Mouse (Mus musculus): ENCODE results near the gene Slc52a3.

The Slc52a3 gene

DNA sequence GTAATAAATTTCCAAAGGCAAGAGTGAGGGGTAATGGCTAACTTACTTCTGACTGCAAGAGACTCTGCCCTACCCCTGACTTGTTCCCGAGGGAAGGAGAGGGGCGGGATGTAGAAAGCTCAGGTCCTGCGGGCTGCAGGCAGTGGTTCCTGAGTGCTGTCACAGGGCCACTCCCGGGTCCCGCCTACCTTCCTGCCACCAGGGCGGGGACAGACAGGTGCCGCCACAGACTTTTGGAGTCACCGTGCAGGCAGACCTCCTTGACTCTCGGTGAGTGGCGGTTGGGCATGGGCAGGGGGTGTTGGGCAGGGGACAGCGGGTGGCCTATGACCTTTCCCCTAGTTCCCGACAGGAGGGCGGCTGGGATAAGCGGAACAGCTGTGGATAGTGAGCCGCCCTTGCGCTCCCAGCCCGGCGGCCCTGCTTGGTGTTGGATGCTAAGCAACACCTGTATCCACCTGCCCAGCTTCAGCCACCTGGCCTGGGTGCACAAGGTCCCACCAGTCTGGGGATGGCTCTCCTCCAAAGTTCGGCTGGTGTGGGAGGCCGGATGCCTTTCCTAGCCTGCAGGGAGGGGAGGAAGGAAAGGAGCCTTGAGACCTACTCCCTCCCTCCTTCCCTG, 3.5 kb downstream of the Slc52a3 start:
- no peak for DNase-seq (ENCODE audit: low spot score)

GRCm38 (mm10) chr2:152000291-152000679, 4.0 kb downstream of the Slc52a3 start:
- DNase-seq (ENCODE audit: low spot score) = no peak

DNA sequence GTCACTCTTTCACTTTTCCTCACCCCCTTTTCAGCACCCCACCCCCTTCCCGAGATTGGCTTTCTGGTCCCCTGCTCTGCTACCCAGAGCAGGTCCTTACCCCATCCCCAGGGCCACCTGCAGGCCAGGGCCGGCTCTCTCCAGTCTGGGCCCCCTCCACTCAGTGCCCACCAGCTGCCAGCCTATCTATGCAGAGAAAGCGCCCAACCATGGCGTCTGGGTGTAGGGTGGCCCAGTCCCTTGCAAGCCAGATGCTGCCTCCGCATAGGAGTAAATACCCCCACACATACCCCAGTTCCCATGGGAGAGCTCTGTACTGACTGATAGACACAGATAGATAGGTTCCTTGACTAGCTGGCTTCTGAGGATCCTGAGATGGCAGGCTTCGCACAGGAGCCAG, 4.4 kb downstream of the Slc52a3 start:
- DNase-seq (ENCODE audit: low spot score) = no peak

DNA sequence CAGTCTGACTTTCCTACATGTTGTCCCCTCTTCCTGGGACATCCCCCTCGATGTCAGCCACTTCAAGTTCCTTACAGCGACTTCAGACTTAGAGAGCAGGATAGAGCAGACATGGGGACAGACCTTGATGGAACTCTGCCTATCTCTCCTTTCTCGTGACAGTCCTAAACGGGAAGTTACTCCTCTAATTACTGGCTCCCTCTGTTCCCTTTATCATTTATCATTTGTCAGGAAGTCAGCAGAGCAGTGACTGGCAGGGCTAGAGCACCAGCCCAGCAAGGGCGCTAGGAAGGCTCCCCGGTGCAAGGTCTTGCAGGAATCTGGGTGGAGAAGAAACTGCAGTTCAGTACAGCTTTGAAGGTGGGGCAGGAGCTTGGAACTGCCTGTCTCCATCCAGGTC, 6.2 kb downstream of the Slc52a3 start:
- no peak for DNase-seq (ENCODE audit: low spot score)

GRCm38 (mm10) chr2:152007783-152008182, 11.5 kb downstream of the Slc52a3 start:
- no peak for DNase-seq (ENCODE audit: low spot score)

DNA sequence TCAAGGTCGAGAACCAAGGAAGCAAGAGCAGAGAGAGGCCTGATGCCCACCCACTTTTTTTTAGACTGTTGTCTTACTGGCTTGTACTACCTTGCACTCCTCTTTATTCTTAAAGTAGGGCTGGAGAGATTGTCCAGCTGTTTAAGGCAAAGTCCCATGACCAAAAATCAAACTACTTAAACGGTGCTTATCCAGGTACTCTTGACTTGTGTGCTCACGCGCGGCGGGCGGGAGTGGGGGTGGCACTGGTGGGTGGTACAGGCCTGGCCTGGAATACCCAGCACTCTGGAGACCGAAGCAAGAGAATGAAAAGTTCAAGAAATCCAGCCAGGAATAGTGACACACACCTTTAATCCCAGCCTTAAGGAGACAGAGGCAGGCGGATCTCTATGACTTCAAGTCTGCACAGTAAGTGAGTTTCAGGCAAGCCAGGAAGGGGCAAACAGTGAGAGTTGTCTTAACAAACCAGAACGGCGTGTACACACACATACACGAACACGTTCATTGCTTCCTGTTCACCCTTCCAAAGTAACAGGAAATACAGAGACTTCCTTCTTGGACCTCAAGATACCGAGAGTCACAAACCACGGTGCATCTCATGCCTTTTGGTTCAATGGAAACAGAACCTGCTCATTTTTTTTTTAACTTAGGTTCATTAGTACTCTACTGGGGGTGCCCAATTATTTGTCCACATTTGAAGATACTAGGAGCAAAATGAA, 12.9 kb downstream of the Slc52a3 start:
- DNase-seq (ENCODE audit: low spot score) = no peak

DNA sequence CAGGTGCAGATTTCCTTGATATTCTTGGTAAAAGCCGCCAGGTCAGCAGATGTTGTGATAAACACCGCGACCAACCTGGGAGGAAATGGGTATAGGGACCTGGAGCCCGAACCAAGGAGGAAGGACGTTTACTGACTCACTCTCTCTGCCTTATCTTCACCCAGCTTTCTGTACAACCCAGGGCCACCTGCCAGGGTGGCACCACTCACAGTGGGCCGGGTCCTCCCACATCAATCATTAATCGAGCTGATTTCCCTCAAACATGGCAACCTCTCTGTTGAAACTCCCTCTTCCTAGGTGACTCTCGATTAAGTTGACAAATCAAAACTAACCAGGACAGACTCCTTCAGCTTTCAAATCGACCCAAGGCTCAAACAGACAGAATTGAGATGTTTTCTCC, 13.9 kb downstream of the Slc52a3 start:
- DNase-seq (ENCODE audit: low spot score) = no peak

DNA sequence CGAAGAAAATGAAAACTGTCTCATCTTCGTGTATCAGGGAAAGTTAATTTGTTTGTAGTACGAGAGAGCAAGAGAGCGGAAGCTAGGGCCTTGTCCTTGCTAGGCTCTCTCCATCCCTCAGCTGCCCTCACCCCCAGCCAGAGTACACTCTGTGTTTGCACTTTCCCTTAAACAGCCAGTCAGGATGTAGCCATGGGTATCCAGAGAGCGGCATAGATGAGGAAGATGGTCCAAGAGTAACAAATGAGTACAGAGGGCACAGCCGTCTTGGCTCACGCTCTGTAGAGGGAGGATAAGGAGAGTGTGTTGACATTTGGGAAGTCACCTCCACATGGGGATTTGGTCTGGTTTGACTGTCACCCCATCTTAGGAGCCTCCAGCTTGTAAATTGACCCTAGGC, 14.3 kb downstream of the Slc52a3 start:
- DNase-seq (ENCODE audit: low spot score) = no peak

GRCm38 (mm10) chr2:152011724-152012123, 15.4 kb downstream of the Slc52a3 start:
- DNase-seq (ENCODE audit: low spot score) = no peak

DNA sequence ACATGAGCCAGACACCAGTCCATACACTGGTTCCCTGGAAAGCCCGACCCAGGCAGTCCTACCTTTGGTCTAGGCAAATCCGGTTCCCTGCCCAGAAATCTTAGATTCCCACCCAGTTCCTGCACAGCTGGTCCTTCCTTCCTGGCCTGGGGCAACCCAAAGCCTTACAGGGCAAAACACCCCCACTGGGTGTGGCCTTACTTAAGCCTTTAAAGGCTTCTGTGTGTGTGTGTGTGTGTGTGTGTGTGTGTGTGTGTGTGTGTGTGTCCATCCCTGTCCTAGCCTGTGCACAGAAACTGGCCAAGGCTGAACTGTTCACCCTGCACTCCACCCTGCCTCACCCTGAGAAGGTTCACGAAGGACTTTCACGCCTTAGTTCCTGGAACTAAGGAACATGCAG, 15.9 kb downstream of the Slc52a3 start:
- DNase-seq (ENCODE audit: low spot score) = no peak

GRCm38 (mm10) chr2:152012701-152013100, 16.4 kb downstream of the Slc52a3 start:
- DNase-seq (ENCODE audit: low spot score) = no peak

- no peak for DNase-seq (ENCODE audit: low spot score)
Observed at GRCm38 (mm10) chr2:152015997-152016396, 19.7 kb downstream of the Slc52a3 start.

DNA sequence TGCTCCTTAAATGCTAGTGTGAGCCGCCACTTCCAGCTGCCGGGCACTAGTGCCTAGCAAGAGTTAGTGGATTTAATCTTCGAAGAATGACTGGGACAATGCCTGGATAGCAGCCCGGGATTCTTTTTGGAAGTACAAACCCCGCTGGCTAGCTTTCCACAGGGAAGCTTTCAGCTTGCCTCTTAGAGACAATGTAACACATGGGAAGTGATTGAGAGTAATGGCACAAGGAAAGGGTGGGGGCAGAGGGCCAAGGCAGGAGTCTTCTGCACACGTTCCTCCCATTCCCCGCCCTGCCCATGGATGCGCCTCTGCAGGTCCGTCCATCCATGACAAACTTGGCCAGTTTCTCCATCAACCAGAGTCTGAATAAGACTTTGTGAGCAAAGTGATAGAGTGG, 20.4 kb downstream of the Slc52a3 start:
- DNase-seq (ENCODE audit: low spot score) = no peak

- no peak for DNase-seq (ENCODE audit: low spot score)
Observed at GRCm38 (mm10) chr2:152020255-152020654, 23.9 kb downstream of the Slc52a3 start.

DNA sequence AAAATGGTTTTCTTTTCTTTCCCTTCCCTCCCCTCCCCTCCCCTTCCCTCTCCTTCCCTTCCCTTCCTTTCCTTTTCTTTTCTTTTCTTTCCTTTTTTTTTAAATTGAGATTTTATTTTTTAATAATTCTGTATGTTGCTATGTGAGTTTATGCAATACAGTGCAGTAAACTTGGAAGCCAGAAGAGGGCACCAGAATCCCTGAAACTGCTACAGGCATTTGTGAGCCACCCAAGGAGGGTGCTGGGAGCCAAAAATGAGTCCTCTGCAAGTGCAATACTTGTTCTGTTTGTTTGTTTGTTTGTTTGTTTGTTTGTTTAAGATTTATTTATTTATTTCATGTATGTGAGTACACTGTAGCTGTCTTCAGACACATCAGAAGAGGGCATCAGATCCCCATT, 25.7 kb downstream of the Slc52a3 start:
- DNase-seq (ENCODE audit: low spot score) = no peak

- no peak for DNase-seq (ENCODE audit: low spot score)
Observed at GRCm38 (mm10) chr2:152024883-152025422, 28.6 kb downstream of the Slc52a3 start.

DNA sequence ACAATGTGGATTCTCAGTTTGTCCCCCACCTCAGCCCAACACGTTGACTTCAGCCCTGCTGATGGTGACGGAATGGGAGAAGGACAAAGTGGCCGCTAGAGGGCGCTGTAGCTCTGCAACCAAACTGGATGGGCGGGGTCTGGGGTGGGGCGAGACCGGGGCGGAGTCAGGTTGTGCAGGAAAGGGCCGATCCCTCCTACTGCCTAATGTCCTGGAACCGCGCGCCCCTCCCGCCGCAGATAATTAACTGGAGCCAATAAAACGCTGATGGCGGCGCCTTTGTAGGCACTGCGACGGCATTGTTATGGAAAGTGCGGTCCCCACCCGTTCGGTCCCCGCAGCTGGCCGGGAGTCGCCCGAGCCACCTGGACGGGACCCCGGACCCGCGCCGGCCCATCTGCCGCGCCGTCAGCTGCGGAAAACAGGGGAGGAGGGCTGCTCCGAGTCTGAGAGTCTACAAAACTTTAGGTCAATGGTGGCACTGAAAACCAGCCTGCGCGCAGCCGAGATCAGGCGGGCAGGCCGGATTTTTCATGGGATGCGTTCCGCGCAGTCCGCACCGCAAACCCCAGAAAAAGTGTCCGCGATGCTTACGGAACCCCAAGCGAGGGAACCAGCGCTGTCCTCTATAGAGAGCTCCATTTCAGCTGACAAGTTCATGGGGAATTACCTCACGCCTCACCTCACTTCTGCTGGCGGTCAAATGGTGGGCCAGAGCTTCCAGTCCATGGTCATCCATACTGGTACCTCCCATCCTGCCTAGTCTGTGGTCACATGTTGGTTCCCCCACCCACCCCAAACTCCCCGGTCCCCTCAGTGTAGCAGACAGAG, 33.2 kb downstream of the Slc52a3 start:
- DNase-seq (ENCODE audit: low spot score) = peak; percentile 92

- DNase-seq (ENCODE audit: low spot score) = no peak
Observed at GRCm38 (mm10) chr2:152030986-152031385, 34.7 kb downstream of the Slc52a3 start.

- no peak for DNase-seq (ENCODE audit: low spot score)
Observed at GRCm38 (mm10) chr2:152040101-152040500, 43.8 kb downstream of the Slc52a3 start.

DNA sequence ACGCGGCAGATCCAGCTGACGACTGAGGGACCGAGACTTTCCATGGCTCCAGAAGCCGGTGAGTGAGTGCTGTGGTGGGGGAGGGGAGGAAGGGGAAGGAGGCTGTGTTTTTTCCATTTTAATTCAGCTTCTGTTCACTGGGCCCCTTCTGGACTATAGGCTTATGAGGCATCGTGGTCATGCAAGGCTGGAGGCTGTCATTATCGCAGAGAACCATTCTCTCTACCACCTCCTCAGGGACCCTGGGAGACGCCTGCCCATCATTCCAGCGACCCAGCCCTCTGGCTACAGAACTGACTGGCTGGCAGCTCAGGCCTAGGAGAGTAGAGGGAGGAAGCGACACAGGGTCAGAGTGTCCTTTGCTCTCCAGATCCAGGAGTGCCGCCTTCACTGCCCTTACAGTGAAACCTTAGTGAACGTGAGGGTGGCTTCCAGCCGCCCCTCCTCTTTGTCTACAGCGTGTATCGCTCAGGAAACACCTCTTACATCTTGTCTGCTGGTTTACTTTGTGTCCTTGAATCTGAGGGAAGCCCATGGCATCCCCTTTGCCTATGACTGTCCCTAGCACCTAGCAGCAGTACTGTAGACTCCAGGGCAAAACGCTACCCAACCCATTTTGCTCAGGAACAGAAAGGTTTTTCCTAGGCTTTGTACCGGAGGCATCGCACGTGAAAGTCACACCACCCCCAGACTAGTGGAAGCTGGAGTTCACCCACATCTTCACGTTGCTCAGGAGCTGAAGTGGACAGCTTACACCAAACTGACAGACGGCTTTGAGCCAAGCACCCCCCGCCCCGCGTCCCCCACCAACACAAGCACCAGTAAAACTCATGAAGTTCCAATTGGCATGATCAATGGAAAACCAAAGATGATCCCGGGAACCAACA, 51.0 kb downstream of the Slc52a3 start:
- no peak for DNase-seq (ENCODE audit: low spot score)
